Mouse (Mus musculus): ENCODE results near the gene Fam222a. TPM values are rescaled to one million over a fixed set of nuclear protein-coding genes. Genes with fewer than 3 reads are reported as not detected.

The Fam222a gene
- total and polyA plus RNA-seq, 2 experiments from 2014 or later: 1.3 to 5.0 TPM

- peak overlapping the region; percentile 68 for H3K4me3 ChIP-seq (ENCODE audit: low read depth, low read length)
- peaks cover 8% of the 10 kb centered on the region; the same call in 1 of the 2 replicates for H3K9me3 ChIP-seq (replicated peaks; ENCODE audit: control insufficient read depth, low read length)
- peak; percentile 91 for ATAC-seq (ENCODE audit: insufficient read depth, low read depth)
- H3K27ac ChIP-seq (ENCODE audit: low read depth): peak overlapping the region; percentile 43
- peaks cover 28% of the 10 kb centered on the region; the same call in 1 of the 2 replicates for H3K27me3 ChIP-seq (ENCODE audit: control insufficient read depth, insufficient read depth, low read length)
- WGBS: under 1% methylated on average over 50 of the region's 52 CpGs
- H3K36me3 ChIP-seq (replicated peaks; ENCODE audit: control insufficient read depth, insufficient read depth, low read length): no peaks in the 10 kb centered on the region
- no peak for TF ChIP-seq EP300 (IDR thresholded peaks at IDR 0.05; ENCODE audit: low read depth)
- peak; percentile 6; the same call in 1 of the 2 replicates for TF ChIP-seq CTCF (IDR thresholded peaks at IDR 0.05; ENCODE audit: low read depth)
- DNase-seq (ENCODE audit: low spot score): peak; percentile 94
- peak overlapping the region; percentile 34; the same call in 1 of the 2 replicates for H3K9ac ChIP-seq (replicated peaks; ENCODE audit: low read depth, low read length)
- peaks cover 30% of the 10 kb centered on the region for H3K4me1 ChIP-seq (ENCODE audit: control insufficient read depth, insufficient read depth)
- H3K4me2 ChIP-seq (ENCODE audit: low read depth, low read length): peak overlapping the region; percentile 96
Observed at GRCm38 (mm10) chr5:114567075-114567517, 720 bp upstream of the Fam222a start.

GRCm38 (mm10) chr5:114568818-114569217, 1.0 kb downstream of the Fam222a start:
- WGBS: 24% methylated on average over 5 of the region's 5 CpGs
- Histone ChIP-seq H3K4me1 (ENCODE audit: control insufficient read depth, insufficient read depth) (peaks cover 34% of the 10 kb centered on the region), H3K4me2 (ENCODE audit: low read depth, low read length) (peak overlapping the region; percentile 96), H3K27me3 (ENCODE audit: control insufficient read depth, insufficient read depth, low read length) (peaks cover 30% of the 10 kb centered on the region; the same call in 1 of the 2 replicates), H3K27ac (ENCODE audit: low read depth) (no peak overlapping the region), H3K9me3 (replicated peaks; ENCODE audit: control insufficient read depth, low read length) (0 out of 2 replicates have a peak, but pooled peaks cover under 1% of the 10 kb centered on the region), H3K4me3 (ENCODE audit: low read depth, low read length) (peak overlapping the region; percentile 68), H3K36me3 (replicated peaks; ENCODE audit: control insufficient read depth, insufficient read depth, low read length) (no peaks in the 10 kb centered on the region), H3K9ac (replicated peaks; ENCODE audit: low read depth, low read length) (no peak overlapping the region)
- no peak for ATAC-seq (ENCODE audit: insufficient read depth, low read depth)
- no peak for DNase-seq (ENCODE audit: low spot score)
- TF ChIP-seq EP300 (IDR thresholded peaks at IDR 0.05; ENCODE audit: low read depth) (no peak), CTCF (IDR thresholded peaks at IDR 0.05; ENCODE audit: low read depth) (no peak)

GRCm38 (mm10) chr5:114569918-114570670, 2.3 kb downstream of the Fam222a start:
- Histone ChIP-seq H3K4me2 (ENCODE audit: low read depth, low read length) (peak overlapping the region; percentile 96), H3K4me1 (ENCODE audit: control insufficient read depth, insufficient read depth) (peaks cover 46% of the 10 kb centered on the region), H3K27ac (ENCODE audit: low read depth) (no peak overlapping the region), H3K27me3 (ENCODE audit: control insufficient read depth, insufficient read depth, low read length) (peaks cover 30% of the 10 kb centered on the region; the same call in 1 of the 2 replicates), H3K9me3 (replicated peaks; ENCODE audit: control insufficient read depth, low read length) (no peaks in the 10 kb centered on the region), H3K9ac (replicated peaks; ENCODE audit: low read depth, low read length) (no peak overlapping the region), H3K4me3 (ENCODE audit: low read depth, low read length) (peak overlapping the region; percentile 68), H3K36me3 (replicated peaks; ENCODE audit: control insufficient read depth, insufficient read depth, low read length) (no peaks in the 10 kb centered on the region)
- DNase-seq (ENCODE audit: low spot score) (peak; percentile 75), ATAC-seq (ENCODE audit: insufficient read depth, low read depth) (peak; percentile 39)
- TF ChIP-seq EP300 (IDR thresholded peaks at IDR 0.05; ENCODE audit: low read depth): 0 out of 2 replicates have a peak, but pooled peaks have one; percentile 40
- no peak for TF ChIP-seq CTCF (IDR thresholded peaks at IDR 0.05; ENCODE audit: low read depth)
- 37% methylated on average over 12 of the region's 16 CpGs for WGBS

GRCm38 (mm10) chr5:114570791-114571450, 3.1 kb downstream of the Fam222a start:
- H3K27me3 ChIP-seq (ENCODE audit: control insufficient read depth, insufficient read depth, low read length): peaks cover 30% of the 10 kb centered on the region; the same call in 1 of the 2 replicates
- H3K4me3 ChIP-seq (ENCODE audit: low read depth, low read length): peak overlapping the region; percentile 37
- H3K27ac ChIP-seq (ENCODE audit: low read depth): no peak overlapping the region
- WGBS: 18% methylated on average over 14 of the region's 14 CpGs
- TF ChIP-seq EP300 (IDR thresholded peaks at IDR 0.05; ENCODE audit: low read depth) (no peak), CTCF (IDR thresholded peaks at IDR 0.05; ENCODE audit: low read depth) (no peak)
- no peaks in the 10 kb centered on the region for H3K36me3 ChIP-seq (replicated peaks; ENCODE audit: control insufficient read depth, insufficient read depth, low read length)
- ATAC-seq (ENCODE audit: insufficient read depth, low read depth) (no peak), DNase-seq (ENCODE audit: low spot score) (no peak)
- H3K4me1 ChIP-seq (ENCODE audit: control insufficient read depth, insufficient read depth): peaks cover 51% of the 10 kb centered on the region
- no peaks in the 10 kb centered on the region for H3K9me3 ChIP-seq (replicated peaks; ENCODE audit: control insufficient read depth, low read length)
- no peak overlapping the region for H3K9ac ChIP-seq (replicated peaks; ENCODE audit: low read depth, low read length)
- peak overlapping the region; percentile 62 for H3K4me2 ChIP-seq (ENCODE audit: low read depth, low read length)

GRCm38 (mm10) chr5:114571451-114572030, 3.7 kb downstream of the Fam222a start:
- ATAC-seq (ENCODE audit: insufficient read depth, low read depth): no peak
- no peak for DNase-seq (ENCODE audit: low spot score)
- Histone ChIP-seq H3K9me3 (replicated peaks; ENCODE audit: control insufficient read depth, low read length) (no peaks in the 10 kb centered on the region), H3K9ac (replicated peaks; ENCODE audit: low read depth, low read length) (no peak overlapping the region), H3K27me3 (ENCODE audit: control insufficient read depth, insufficient read depth, low read length) (peaks cover 30% of the 10 kb centered on the region; the same call in 1 of the 2 replicates), H3K27ac (ENCODE audit: low read depth) (no peak overlapping the region), H3K4me1 (ENCODE audit: control insufficient read depth, insufficient read depth) (peaks cover 53% of the 10 kb centered on the region), H3K36me3 (replicated peaks; ENCODE audit: control insufficient read depth, insufficient read depth, low read length) (no peaks in the 10 kb centered on the region), H3K4me3 (ENCODE audit: low read depth, low read length) (peak overlapping the region; percentile 37), H3K4me2 (ENCODE audit: low read depth, low read length) (peak overlapping the region; percentile 62)
- TF ChIP-seq CTCF (IDR thresholded peaks at IDR 0.05; ENCODE audit: low read depth): no peak
- no peak for TF ChIP-seq EP300 (IDR thresholded peaks at IDR 0.05; ENCODE audit: low read depth)
- 6% methylated on average over 39 of the region's 39 CpGs for WGBS

Measured in heart, postnatal 0 days (tissue).